Mouse (Mus musculus): Measurements from ENCODE around the gene B3glct. TPM values are rescaled to one million over a fixed set of nuclear protein-coding genes. Genes with fewer than 3 reads are reported as not detected.

The B3glct gene
- polyA plus RNA-seq, 1 experiment from 2014 or later: 19.2 TPM

DNA sequence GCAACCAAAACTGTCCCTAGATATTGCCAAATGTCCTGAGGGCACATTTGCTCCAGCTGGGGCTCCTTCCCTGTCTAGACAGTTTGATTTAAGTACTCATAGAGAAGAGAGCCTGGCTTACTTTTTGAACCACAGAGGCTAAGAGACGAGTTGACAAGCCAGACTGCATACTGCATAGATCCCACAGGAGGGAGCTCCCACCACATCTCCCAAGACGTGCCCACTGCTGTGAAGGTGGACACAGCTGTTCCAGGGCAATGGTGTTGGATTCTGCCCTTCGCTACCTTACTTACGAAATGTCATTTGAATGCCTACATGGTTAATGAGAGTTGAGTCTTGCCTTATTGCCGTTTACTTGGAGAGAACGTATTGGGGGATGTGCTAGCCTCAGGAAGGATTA is 35.7 kb upstream of the B3glct start:
- Histone ChIP-seq H3K27ac (ENCODE audit: low read depth) (no peak overlapping the region), H3K36me3 (ENCODE audit: insufficient read depth) (no peaks in the 10 kb centered on the region), H3K4me2 (no peak overlapping the region), H3K9me3 (ENCODE audit: low read depth, low read length) (no peaks in the 10 kb centered on the region), H3K4me1 (ENCODE audit: insufficient read depth) (0 out of 2 replicates have a peak, but pooled peaks cover under 1% of the 10 kb centered on the region), H3K9ac (no peak overlapping the region), H3K27me3 (ENCODE audit: insufficient read depth, low read length) (no peaks in the 10 kb centered on the region), H3K4me3 (ENCODE audit: low read depth, low read length) (no peak overlapping the region)
- DNase-seq (peak; percentile 39), ATAC-seq (ENCODE audit: insufficient read depth) (peak; percentile 55; the same call in 1 of the 2 replicates)
- TF ChIP-seq CTCF (IDR thresholded peaks at IDR 0.05; ENCODE audit: low read depth): peak; percentile 54
- WGBS: 44% methylated on average over 6 of the region's 6 CpGs

DNA sequence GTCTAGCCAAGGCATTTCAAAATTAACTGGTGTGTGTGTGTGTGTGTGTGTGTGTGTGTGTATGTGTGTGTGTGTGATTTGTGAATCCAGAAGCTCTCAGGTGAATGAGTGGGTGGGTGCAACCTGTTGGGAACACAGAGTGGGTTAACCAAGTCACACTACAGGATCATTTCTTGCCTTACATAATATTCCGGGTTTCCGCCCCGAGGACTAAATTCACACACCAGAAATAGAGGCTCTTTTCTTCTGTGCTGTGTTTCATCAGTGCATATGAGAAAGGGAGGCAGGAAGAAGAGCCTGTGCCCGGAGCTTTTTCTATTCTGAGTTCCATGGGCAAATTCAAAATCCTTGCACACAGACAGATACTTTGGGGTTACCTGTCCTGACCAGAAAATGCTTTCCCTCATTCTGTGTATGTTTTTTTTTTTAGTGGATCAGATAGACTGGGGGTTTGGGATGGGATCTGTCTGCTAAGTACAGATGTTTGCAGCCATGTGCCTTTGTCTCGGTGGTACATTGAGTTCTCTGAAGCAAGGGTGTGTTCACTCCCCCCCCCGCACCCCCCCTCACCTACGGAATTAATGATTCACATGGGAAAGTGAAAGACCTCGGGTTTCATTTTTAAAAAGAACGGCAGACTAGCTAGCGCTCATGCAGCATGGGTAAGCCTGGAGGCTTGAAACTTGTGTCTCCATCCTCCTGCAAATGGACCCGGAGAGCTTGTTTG is 35.1 kb upstream of the B3glct start:
- Histone ChIP-seq H3K4me1 (ENCODE audit: insufficient read depth) (no peaks in the 10 kb centered on the region), H3K4me3 (ENCODE audit: low read depth, low read length) (no peak overlapping the region), H3K27ac (ENCODE audit: low read depth) (no peak overlapping the region), H3K4me2 (no peak overlapping the region), H3K27me3 (ENCODE audit: insufficient read depth, low read length) (no peaks in the 10 kb centered on the region), H3K9ac (no peak overlapping the region), H3K9me3 (ENCODE audit: low read depth, low read length) (no peaks in the 10 kb centered on the region), H3K36me3 (ENCODE audit: insufficient read depth) (no peaks in the 10 kb centered on the region)
- DNase-seq (no peak), ATAC-seq (ENCODE audit: insufficient read depth) (no peak)
- 74% methylated on average over 11 of the region's 11 CpGs for WGBS
- no peak for TF ChIP-seq CTCF (IDR thresholded peaks at IDR 0.05; ENCODE audit: low read depth)

DNA sequence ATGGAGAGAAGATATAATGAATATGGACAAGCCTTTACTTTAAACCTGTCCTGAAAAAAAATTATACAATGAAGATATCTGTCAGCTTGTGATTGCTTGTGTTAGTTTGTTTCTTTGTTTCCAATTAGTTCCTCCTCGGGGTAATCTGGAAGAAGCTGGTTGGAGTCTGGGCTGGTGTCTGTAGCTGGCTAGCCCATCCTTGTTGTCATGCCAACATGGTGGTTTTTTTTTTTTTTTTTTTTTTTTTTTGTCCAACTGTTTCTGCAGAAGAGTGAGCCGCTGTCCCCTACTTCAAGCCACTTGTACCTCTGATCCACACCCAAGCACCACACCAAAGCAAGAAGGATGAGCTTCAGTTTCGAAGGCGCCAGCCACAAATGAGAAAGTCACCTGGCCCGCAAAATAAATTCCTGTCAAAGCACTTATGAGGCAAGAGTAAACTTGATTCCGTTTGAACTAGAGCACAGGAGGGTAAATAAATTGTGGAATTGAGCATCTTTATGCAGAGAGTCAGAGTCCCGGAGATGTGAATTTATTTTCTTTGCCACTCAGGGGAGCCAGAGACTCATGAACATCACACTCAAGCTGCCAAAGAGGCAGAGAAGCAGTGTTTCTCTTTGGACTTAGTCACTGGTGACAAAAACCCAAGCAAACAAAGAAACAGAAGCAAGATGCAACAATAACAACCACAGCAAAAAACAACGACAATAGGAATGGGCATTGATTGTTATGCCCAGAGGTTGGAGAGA is 30.5 kb upstream of the B3glct start:
- no peak for TF ChIP-seq CTCF (IDR thresholded peaks at IDR 0.05; ENCODE audit: low read depth)
- Histone ChIP-seq H3K27ac (ENCODE audit: low read depth) (no peak overlapping the region), H3K36me3 (ENCODE audit: insufficient read depth) (no peaks in the 10 kb centered on the region), H3K4me3 (ENCODE audit: low read depth, low read length) (no peak overlapping the region), H3K9ac (no peak overlapping the region), H3K4me2 (no peak overlapping the region), H3K4me1 (ENCODE audit: insufficient read depth) (no peaks in the 10 kb centered on the region), H3K9me3 (ENCODE audit: low read depth, low read length) (no peaks in the 10 kb centered on the region), H3K27me3 (ENCODE audit: insufficient read depth, low read length) (no peaks in the 10 kb centered on the region)
- ATAC-seq (ENCODE audit: insufficient read depth): no peak
- DNase-seq: no peak
- 56% methylated on average over 8 of the region's 8 CpGs for WGBS

- TF ChIP-seq CTCF (IDR thresholded peaks at IDR 0.05; ENCODE audit: low read depth): no peak
- H3K9ac ChIP-seq: no peak overlapping the region
- H3K27me3 ChIP-seq (ENCODE audit: insufficient read depth, low read length): no peaks in the 10 kb centered on the region
- H3K4me1 ChIP-seq (ENCODE audit: insufficient read depth): no peaks in the 10 kb centered on the region
- H3K36me3 ChIP-seq (ENCODE audit: insufficient read depth): no peaks in the 10 kb centered on the region
- no peaks in the 10 kb centered on the region for H3K9me3 ChIP-seq (ENCODE audit: low read depth, low read length)
- H3K4me2 ChIP-seq: no peak overlapping the region
- DNase-seq (peak; percentile 22), ATAC-seq (ENCODE audit: insufficient read depth) (no peak)
- WGBS: 46% methylated on average over 4 of the region's 4 CpGs
- H3K27ac ChIP-seq (ENCODE audit: low read depth): no peak overlapping the region
- no peak overlapping the region for H3K4me3 ChIP-seq (ENCODE audit: low read depth, low read length)
Measured at GRCm38 (mm10) chr5:149648196-149648595, 29.8 kb upstream of the B3glct start.

GRCm38 (mm10) chr5:149648895-149649406 is 29.1 kb upstream of the B3glct start:
- Histone ChIP-seq H3K36me3 (ENCODE audit: insufficient read depth) (no peaks in the 10 kb centered on the region), H3K4me2 (no peak overlapping the region), H3K9ac (no peak overlapping the region), H3K4me3 (ENCODE audit: low read depth, low read length) (no peak overlapping the region), H3K9me3 (ENCODE audit: low read depth, low read length) (no peaks in the 10 kb centered on the region), H3K27ac (ENCODE audit: low read depth) (peak overlapping the region; percentile 10; the same call in 1 of the 2 replicates), H3K27me3 (ENCODE audit: insufficient read depth, low read length) (no peaks in the 10 kb centered on the region), H3K4me1 (ENCODE audit: insufficient read depth) (no peaks in the 10 kb centered on the region)
- ATAC-seq (ENCODE audit: insufficient read depth) (peak; percentile 56), DNase-seq (no peak)
- TF ChIP-seq CTCF (IDR thresholded peaks at IDR 0.05; ENCODE audit: low read depth): no peak
- WGBS: 42% methylated on average over 6 of the region's 6 CpGs

- DNase-seq: no peak
- no peak overlapping the region for H3K27ac ChIP-seq (ENCODE audit: low read depth)
- no peak overlapping the region for H3K4me3 ChIP-seq (ENCODE audit: low read depth, low read length)
- H3K9me3 ChIP-seq (ENCODE audit: low read depth, low read length): no peaks in the 10 kb centered on the region
- H3K27me3 ChIP-seq (ENCODE audit: insufficient read depth, low read length): no peaks in the 10 kb centered on the region
- no peak overlapping the region for H3K4me2 ChIP-seq
- H3K36me3 ChIP-seq (ENCODE audit: insufficient read depth): no peaks in the 10 kb centered on the region
- WGBS: 71% methylated on average over 14 of the region's 14 CpGs
- TF ChIP-seq CTCF (IDR thresholded peaks at IDR 0.05; ENCODE audit: low read depth): no peak
- no peak overlapping the region for H3K9ac ChIP-seq
- no peaks in the 10 kb centered on the region for H3K4me1 ChIP-seq (ENCODE audit: insufficient read depth)
- no peak for ATAC-seq (ENCODE audit: insufficient read depth)
Measured at GRCm38 (mm10) chr5:149649499-149650178, 28.4 kb upstream of the B3glct start.

GRCm38 (mm10) chr5:149650179-149650553 is 27.9 kb upstream of the B3glct start:
- Histone ChIP-seq H3K4me2 (no peak overlapping the region), H3K4me1 (ENCODE audit: insufficient read depth) (no peaks in the 10 kb centered on the region), H3K9ac (no peak overlapping the region), H3K36me3 (ENCODE audit: insufficient read depth) (no peaks in the 10 kb centered on the region), H3K9me3 (ENCODE audit: low read depth, low read length) (no peaks in the 10 kb centered on the region), H3K27ac (ENCODE audit: low read depth) (no peak overlapping the region), H3K27me3 (ENCODE audit: insufficient read depth, low read length) (no peaks in the 10 kb centered on the region), H3K4me3 (ENCODE audit: low read depth, low read length) (no peak overlapping the region)
- no peak for DNase-seq
- no peak for ATAC-seq (ENCODE audit: insufficient read depth)
- 40% methylated on average over 4 of the region's 4 CpGs for WGBS
- no peak for TF ChIP-seq CTCF (IDR thresholded peaks at IDR 0.05; ENCODE audit: low read depth)
